Mouse (Mus musculus): ENCODE results near the gene Acox1. TPM values are rescaled to one million over a fixed set of nuclear protein-coding genes. Genes with fewer than 3 reads are reported as not detected.

Gene Acox1
- polyA plus RNA-seq, 1 experiment from 2014 or later = 85.5 TPM

DNA sequence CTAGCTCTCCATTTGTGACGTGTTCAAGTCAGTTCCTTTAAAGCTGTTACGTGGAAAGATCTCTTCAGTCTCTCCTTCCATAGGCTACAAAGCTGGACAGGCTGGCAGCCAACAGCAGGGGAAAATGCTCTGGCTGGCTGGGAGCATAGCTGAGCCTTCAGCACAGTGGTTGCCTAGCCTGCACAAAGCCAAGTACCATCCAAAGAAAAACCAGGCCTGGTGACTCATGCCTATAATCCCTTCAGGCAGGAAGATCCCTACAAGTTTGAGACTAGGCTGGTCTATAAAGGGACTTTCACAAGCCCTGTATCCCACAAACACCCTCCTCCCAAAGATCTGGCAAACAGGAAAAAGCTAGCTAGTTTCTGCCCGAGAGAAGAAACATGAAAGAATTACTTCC lies 13.0 kb downstream of the Acox1 start:
- Histone ChIP-seq H3K27ac (ENCODE audit: low read length) (no peak overlapping the region), H3K36me3 (ENCODE audit: control insufficient read depth, insufficient read depth, low read length) (peaks cover 26% of the 10 kb centered on the region), H3K4me2 (ENCODE audit: low read depth, low read length) (no peak overlapping the region), H3K4me1 (ENCODE audit: control insufficient read depth, insufficient read depth, low read length) (no peaks in the 10 kb centered on the region), H3K9ac (ENCODE audit: low read depth, low read length) (no peak overlapping the region), H3K4me3 (ENCODE audit: low read length) (no peak overlapping the region), H3K27me3 (replicated peaks; ENCODE audit: control insufficient read depth, insufficient read depth, low read length) (no peaks in the 10 kb centered on the region), H3K9me3 (ENCODE audit: control insufficient read depth, low read length) (no peaks in the 10 kb centered on the region)
- no peak for ATAC-seq
- WGBS = 80% methylated on average over 3 of the region's 3 CpGs

DNA sequence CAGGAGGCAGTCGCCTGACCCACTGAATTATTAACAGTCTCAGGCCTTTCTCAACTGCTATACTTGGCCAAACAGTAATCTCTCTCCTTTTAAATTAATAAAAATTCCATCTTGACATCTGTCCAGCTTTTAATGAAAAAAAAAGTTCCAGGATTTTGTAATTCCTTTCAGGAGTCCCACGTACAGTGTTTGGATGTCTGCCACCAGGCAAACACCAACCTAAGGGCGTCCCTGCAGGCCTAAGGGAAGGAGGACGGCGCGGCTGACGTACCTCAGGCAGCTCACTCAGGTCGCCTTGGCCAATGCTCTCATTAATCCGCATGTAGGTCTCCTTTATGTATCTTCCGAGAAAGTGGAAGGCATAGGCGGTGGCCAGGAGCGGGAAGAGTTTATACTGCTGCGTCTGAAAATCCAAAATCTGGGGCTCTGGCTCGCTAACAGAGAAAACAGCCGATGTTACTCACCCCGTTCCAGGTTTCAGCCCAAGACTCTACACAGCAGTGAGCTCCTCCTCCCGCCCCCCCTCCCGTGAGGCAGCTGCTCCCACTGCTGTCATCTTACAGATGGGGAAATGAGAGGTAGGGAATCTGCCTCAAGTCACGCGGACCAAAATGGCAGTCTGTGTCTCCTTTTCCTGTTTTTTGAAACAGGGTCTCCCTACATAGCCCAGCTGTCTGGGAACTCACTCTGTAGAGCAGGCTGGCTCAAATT lies 20.3 kb downstream of the Acox1 start:
- H3K36me3 ChIP-seq (ENCODE audit: control insufficient read depth, insufficient read depth, low read length) = peaks cover 24% of the 10 kb centered on the region

DNA sequence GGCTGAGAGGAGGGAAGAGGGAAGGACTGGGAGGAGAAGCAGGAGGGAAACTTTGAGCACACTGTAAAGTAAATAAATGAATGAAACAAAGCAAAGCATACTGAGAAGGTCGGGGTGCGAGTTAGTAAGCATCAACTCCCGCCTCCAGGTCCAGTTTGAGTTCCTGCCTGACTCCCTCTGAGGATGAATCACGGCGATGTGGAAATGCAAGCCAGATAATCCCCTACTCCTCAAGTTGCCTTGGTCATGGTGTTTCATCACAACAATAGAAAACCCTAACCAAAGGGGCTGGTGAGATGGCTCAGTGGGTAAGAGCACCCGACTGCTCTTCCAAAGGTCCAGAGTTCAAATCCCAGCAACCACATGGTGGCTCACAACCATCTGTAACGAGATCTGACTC lies 22.8 kb downstream of the Acox1 start:
- 88% methylated on average over 7 of the region's 7 CpGs for WGBS
- Histone ChIP-seq H3K9ac (ENCODE audit: low read depth, low read length) (no peak overlapping the region), H3K27me3 (replicated peaks; ENCODE audit: control insufficient read depth, insufficient read depth, low read length) (no peaks in the 10 kb centered on the region), H3K27ac (ENCODE audit: low read length) (no peak overlapping the region), H3K36me3 (ENCODE audit: control insufficient read depth, insufficient read depth, low read length) (peaks cover 22% of the 10 kb centered on the region), H3K4me2 (ENCODE audit: low read depth, low read length) (no peak overlapping the region), H3K4me3 (ENCODE audit: low read length) (no peak overlapping the region), H3K4me1 (ENCODE audit: control insufficient read depth, insufficient read depth, low read length) (no peaks in the 10 kb centered on the region), H3K9me3 (ENCODE audit: control insufficient read depth, low read length) (no peaks in the 10 kb centered on the region)
- ATAC-seq = no peak

More for the DNA sequence above, 20.3 kb downstream of the Acox1 start:
- no peaks in the 10 kb centered on the region for H3K27me3 ChIP-seq (replicated peaks; ENCODE audit: control insufficient read depth, insufficient read depth, low read length)
- no peak overlapping the region for H3K27ac ChIP-seq (ENCODE audit: low read length)
- H3K4me2 ChIP-seq (ENCODE audit: low read depth, low read length) = no peak overlapping the region
- no peak overlapping the region for H3K4me3 ChIP-seq (ENCODE audit: low read length)
- 86% methylated on average over 20 of the region's 20 CpGs for WGBS
- ATAC-seq = no peak
- no peaks in the 10 kb centered on the region for H3K4me1 ChIP-seq (ENCODE audit: control insufficient read depth, insufficient read depth, low read length)
- H3K9ac ChIP-seq (ENCODE audit: low read depth, low read length) = no peak overlapping the region
- H3K9me3 ChIP-seq (ENCODE audit: control insufficient read depth, low read length) = no peaks in the 10 kb centered on the region

DNA sequence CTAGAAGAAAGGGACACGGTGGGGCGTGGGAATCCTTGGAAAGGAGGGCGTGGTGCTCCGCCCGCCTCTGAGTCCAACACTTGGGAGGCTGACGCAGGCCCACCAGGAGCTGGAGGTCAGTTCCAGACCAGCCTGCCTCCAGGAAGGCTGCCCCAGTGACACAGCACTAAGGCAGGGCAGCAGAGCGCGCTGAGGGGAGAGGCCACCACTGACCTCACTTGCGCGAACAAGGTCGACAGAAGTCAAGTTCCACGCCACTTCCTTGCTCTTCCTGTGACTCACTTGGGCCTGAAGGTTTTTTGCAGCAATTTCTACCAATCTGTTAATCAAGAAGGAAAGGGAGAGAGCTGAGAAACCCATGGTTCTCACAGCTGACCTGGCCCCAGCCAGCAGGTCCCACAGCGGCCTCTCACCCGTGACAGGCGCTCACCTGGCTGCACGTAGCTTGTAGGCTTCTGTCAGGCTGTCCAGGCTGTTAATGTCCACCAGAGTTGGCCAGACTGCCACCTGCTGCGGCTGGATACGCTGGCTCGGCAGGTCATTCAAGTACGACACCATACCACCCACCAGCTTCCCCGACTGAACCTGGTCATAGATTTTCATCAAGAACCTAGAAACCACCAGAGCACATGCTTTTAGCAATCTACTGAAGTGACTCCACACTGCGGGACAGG lies 23.9 kb downstream of the Acox1 start:
- Histone ChIP-seq H3K9ac (ENCODE audit: low read depth, low read length) (no peak overlapping the region), H3K36me3 (ENCODE audit: control insufficient read depth, insufficient read depth, low read length) (peaks cover 22% of the 10 kb centered on the region), H3K4me2 (ENCODE audit: low read depth, low read length) (no peak overlapping the region), H3K27me3 (replicated peaks; ENCODE audit: control insufficient read depth, insufficient read depth, low read length) (no peaks in the 10 kb centered on the region), H3K27ac (ENCODE audit: low read length) (no peak overlapping the region), H3K9me3 (ENCODE audit: control insufficient read depth, low read length) (no peaks in the 10 kb centered on the region), H3K4me3 (ENCODE audit: low read length) (no peak overlapping the region), H3K4me1 (ENCODE audit: control insufficient read depth, insufficient read depth, low read length) (no peaks in the 10 kb centered on the region)
- ATAC-seq = no peak
- WGBS = 85% methylated on average over 22 of the region's 22 CpGs

DNA sequence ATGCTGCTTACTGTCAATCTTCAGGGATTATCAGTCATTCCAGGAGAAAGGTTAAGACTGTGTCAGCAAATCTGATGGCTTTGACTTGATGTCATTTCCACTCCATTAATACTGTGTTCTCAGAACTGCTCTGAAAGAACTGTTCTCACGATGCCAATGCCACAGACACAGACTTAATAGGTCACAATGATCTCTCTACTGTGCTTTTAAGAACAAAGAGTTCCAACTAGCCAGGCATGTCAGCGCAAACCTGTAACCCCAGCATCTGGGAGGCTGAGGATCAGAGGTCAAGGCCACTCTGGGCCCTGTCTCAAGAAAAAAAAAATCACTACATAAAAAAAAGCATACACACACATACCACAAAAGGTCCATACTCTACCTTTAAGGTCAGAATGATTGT lies 26.9 kb downstream of the Acox1 start:
- no peak overlapping the region for H3K4me3 ChIP-seq (ENCODE audit: low read length)
- no peak overlapping the region for H3K4me2 ChIP-seq (ENCODE audit: low read depth, low read length)
- H3K9ac ChIP-seq (ENCODE audit: low read depth, low read length) = no peak overlapping the region
- no peaks in the 10 kb centered on the region for H3K9me3 ChIP-seq (ENCODE audit: control insufficient read depth, low read length)
- H3K36me3 ChIP-seq (ENCODE audit: control insufficient read depth, insufficient read depth, low read length) = peaks cover 11% of the 10 kb centered on the region
- no peaks in the 10 kb centered on the region for H3K4me1 ChIP-seq (ENCODE audit: control insufficient read depth, insufficient read depth, low read length)
- ATAC-seq = no peak
- H3K27ac ChIP-seq (ENCODE audit: low read length) = no peak overlapping the region
- WGBS = 88% methylated on average over 2 of the region's 2 CpGs
- no peaks in the 10 kb centered on the region for H3K27me3 ChIP-seq (replicated peaks; ENCODE audit: control insufficient read depth, insufficient read depth, low read length)

DNA sequence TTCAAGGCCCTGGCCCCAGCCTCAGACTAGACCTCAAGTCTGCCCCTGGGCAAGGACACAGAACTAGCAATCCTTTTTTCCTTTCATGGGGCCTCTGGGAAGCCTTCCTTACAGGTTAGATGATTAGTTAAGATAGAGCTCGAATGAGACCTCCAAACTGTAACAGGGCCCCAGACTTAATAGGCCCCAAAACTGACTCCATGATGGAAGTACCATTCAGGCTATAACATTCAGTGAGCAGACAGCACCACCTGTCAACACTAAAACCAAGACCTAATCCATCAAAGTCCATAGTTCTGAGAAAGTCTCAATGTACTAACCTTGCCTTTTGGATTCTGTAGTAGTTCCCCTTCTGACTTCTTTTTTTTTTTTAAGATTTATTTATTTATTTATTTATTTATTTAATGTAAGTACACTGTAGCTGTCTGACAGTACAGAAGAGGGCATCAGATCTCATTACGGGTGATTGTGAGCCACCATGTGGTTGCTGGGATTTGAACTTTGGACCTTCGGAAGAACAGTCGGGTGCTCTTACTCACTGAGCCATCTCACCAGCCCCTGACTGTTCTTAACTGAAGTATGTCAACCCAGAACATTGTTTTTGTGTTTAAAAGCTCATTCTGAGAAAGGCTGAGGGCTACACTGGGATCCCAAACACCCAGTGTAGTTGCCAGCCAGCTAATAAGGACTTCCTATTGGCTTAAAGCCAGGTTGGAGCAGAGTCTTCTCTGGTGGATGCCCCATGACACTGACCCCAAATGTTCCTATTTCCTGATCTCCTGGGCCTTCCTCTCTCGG lies 28.6 kb downstream of the Acox1 start:
- no peak overlapping the region for H3K4me3 ChIP-seq (ENCODE audit: low read length)
- H3K36me3 ChIP-seq (ENCODE audit: control insufficient read depth, insufficient read depth, low read length) = peaks cover 7% of the 10 kb centered on the region; the same call in 1 of the 2 replicates
- H3K4me1 ChIP-seq (ENCODE audit: control insufficient read depth, insufficient read depth, low read length) = peaks cover 7% of the 10 kb centered on the region
- no peak overlapping the region for H3K27ac ChIP-seq (ENCODE audit: low read length)
- H3K27me3 ChIP-seq (replicated peaks; ENCODE audit: control insufficient read depth, insufficient read depth, low read length) = no peaks in the 10 kb centered on the region
- WGBS = 75% methylated on average over 5 of the region's 5 CpGs
- no peak overlapping the region for H3K4me2 ChIP-seq (ENCODE audit: low read depth, low read length)
- no peak overlapping the region for H3K9ac ChIP-seq (ENCODE audit: low read depth, low read length)
- no peak for ATAC-seq
- H3K9me3 ChIP-seq (ENCODE audit: control insufficient read depth, low read length) = no peaks in the 10 kb centered on the region

DNA sequence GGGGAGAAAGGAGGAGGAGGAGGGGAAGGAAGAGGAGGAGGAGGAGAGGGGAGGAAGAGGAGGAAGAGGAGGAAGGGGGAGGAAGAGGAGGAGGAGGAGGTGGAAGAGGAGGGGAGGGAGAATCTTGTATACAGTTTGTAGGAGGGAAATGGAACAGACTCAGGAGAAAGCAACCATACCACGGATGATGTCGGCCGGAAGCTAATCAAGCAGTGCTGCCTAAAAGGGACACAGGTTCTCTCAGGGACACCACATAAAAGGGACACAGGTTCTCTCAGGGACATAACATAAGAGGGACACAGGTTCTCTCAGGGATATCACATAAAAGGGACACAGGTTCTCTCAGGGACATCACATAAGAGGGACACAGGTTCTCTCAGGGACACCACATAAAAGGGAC lies 29.6 kb downstream of the Acox1 start:
- 0 out of 2 replicates have a peak, but pooled peaks cover 2% of the 10 kb centered on the region for H3K36me3 ChIP-seq (ENCODE audit: control insufficient read depth, insufficient read depth, low read length)
- no peak overlapping the region for H3K4me3 ChIP-seq (ENCODE audit: low read length)
- ATAC-seq = no peak
- peaks cover 7% of the 10 kb centered on the region for H3K4me1 ChIP-seq (ENCODE audit: control insufficient read depth, insufficient read depth, low read length)
- H3K4me2 ChIP-seq (ENCODE audit: low read depth, low read length) = no peak overlapping the region
- H3K9ac ChIP-seq (ENCODE audit: low read depth, low read length) = no peak overlapping the region
- no peak overlapping the region for H3K27ac ChIP-seq (ENCODE audit: low read length)
- WGBS = 89% methylated on average over 3 of the region's 3 CpGs
- no peaks in the 10 kb centered on the region for H3K27me3 ChIP-seq (replicated peaks; ENCODE audit: control insufficient read depth, insufficient read depth, low read length)
- H3K9me3 ChIP-seq (ENCODE audit: control insufficient read depth, low read length) = no peaks in the 10 kb centered on the region

DNA sequence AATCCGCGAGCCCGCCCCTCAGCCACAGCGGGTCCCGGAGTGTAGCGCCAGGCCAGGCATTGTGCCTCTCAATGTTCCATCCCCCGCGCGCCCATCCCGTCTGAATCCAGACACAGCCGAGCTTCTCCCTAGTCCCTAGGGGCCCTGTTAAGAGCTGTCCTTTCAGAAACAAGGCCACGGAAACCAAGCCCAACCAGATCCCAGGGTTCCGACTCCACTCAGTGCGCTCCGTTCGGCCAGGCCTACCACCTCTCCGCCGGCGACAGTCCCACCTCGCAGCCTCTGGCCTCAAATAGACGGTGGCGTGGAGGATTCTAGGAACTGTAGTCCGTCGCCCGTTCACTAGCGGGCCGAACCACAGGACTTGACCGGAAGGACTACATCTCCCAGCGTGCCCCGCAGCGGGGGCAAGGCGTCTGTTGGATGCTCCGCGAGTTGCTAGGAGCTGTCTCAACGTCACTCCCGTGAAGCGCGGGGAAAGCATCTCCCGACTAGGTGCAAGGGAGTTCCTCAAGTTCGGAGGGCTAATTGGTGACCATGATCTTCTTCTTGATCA lies 30.9 kb downstream of the Acox1 start, which contains the start of gene Fbf1:
Fbf1 (minus strand) TSS at position 283 of the 556 bp plus-strand sequence.
- Histone ChIP-seq H3K27ac (ENCODE audit: low read length) (peak within 1 kb of the TSS; percentile 95), H3K36me3 (ENCODE audit: control insufficient read depth, insufficient read depth, low read length) (0 out of 2 replicates have a peak, but pooled peaks cover 2% of the 10 kb centered on the region), H3K4me3 (ENCODE audit: low read length) (peak within 1 kb of the TSS; percentile 83), H3K4me1 (ENCODE audit: control insufficient read depth, insufficient read depth, low read length) (peaks cover 7% of the 10 kb centered on the region), H3K27me3 (replicated peaks; ENCODE audit: control insufficient read depth, insufficient read depth, low read length) (no peaks in the 10 kb centered on the region), H3K9ac (ENCODE audit: low read depth, low read length) (peak within 1 kb of the TSS; percentile 85), H3K9me3 (ENCODE audit: control insufficient read depth, low read length) (no peaks in the 10 kb centered on the region), H3K4me2 (ENCODE audit: low read depth, low read length) (peak within 1 kb of the TSS; percentile 85)
- peak; percentile 98 for ATAC-seq
- under 1% methylated on average over 40 of the region's 40 CpGs for WGBS

DNA sequence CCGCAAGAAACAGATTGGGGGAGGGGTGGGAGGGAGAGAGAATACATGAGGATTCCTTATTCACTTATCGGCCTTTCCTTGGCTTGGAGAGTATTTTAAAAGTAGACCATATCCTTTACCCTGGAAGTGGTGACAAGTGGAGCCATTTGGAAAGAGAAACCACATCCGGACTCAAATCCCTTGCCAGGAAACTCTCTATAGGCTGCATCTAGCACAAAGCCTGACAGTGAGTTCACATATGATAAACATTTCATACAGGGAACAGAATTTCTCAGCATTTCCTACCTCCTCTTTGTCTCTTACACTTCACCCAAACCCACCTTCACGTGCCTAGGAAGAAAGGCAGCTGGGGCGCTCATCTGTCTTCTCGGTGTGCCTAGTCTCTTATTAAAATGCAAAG lies 31.6 kb downstream of the Acox1 start:
- ATAC-seq = 0 out of 2 replicates have a peak, but pooled peaks have one; percentile 14
- H3K36me3 ChIP-seq (ENCODE audit: control insufficient read depth, insufficient read depth, low read length) = 0 out of 2 replicates have a peak, but pooled peaks cover 1% of the 10 kb centered on the region
- peaks cover 7% of the 10 kb centered on the region for H3K4me1 ChIP-seq (ENCODE audit: control insufficient read depth, insufficient read depth, low read length)
- H3K27ac ChIP-seq (ENCODE audit: low read length) = peak overlapping the region; percentile 95
- H3K27me3 ChIP-seq (replicated peaks; ENCODE audit: control insufficient read depth, insufficient read depth, low read length) = no peaks in the 10 kb centered on the region
- H3K4me2 ChIP-seq (ENCODE audit: low read depth, low read length) = peak overlapping the region; percentile 85
- H3K9me3 ChIP-seq (ENCODE audit: control insufficient read depth, low read length) = no peaks in the 10 kb centered on the region
- H3K4me3 ChIP-seq (ENCODE audit: low read length) = peak overlapping the region; percentile 83
- WGBS = 4% methylated on average over 6 of the region's 6 CpGs
- peak overlapping the region; percentile 85 for H3K9ac ChIP-seq (ENCODE audit: low read depth, low read length)
